Mouse (Mus musculus): ENCODE measurements around the gene Amy2a2.
"Not testable (repeated sequence)": the region's sequence is repeated elsewhere in the genome, so short reads cannot be mapped to it uniquely, and the experiment has no call there.

The Amy2a2 gene

GRCm38 (mm10) chr3:113356558-113356957, at the start of gene Amy2a2:
Gene Amy2a2, minus strand, starts transcription at chr3:113356658.
- DNase-seq, result not testable (repeated sequence)

DNA sequence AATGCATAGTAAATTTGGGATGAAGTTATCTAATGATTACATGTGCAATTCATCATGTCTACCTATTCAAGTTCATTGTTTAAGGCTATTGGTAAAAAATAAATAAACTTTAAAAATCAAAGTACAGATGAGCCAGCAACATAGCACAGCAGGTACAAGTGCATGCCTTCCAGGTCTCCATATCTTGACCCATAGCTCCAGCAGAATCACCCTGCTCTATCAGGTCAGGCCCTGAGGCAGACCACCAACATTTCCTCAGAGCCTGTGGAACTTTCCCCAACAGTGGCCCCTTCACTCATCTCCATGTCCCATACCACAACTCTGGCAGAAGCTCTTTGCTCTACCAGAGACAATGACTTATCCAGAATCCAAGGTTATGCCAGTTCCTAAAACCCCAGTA, 11.0 kb downstream of the Amy2a2 start:
- not testable (repeated sequence) for DNase-seq

- not testable (repeated sequence) for DNase-seq
Observed at GRCm38 (mm10) chr3:113323952-113324351, 32.5 kb downstream of the Amy2a2 start, which contains the start of gene Amy2a3. Gene Amy2a3, minus strand, starts transcription at chr3:113324052.

- not testable (repeated sequence) for DNase-seq
Observed at GRCm38 (mm10) chr3:113312937-113313336, 43.5 kb downstream of the Amy2a2 start.
